Comparison of ENCODE assay signal across 17 mouse cellular contexts in genomic region chr19:16129171-16129570, GRCm38 (mm10).
"Had no signal": no experiment of that assay in that cellular context is flagged by ENCODE, and none has a peak within 500 bp of the region (broad histone marks: within the 10 kb centered on the region; RNA-seq: fewer than 3 reads in every experiment).

No protein-coding gene starts in this region.

- H3K36me3 ChIP-seq: limb, embryonic 12.5 days; limb, embryonic 15.5 days; liver, embryonic 15.5 days; lung, embryonic 15.5 days; midbrain, embryonic 12.5 days; midbrain, embryonic 15.5 days; neural tube, embryonic 12.5 days; neural tube, embryonic 15.5 days had no signal

- H3K27ac ChIP-seq: kidney, postnatal 0 days; layer of hippocampus, adult 2 months; limb, embryonic 12.5 days; limb, embryonic 15.5 days; liver, embryonic 15.5 days; lung, embryonic 15.5 days; macrophage; midbrain, embryonic 12.5 days; midbrain, embryonic 15.5 days; neural tube, embryonic 12.5 days; neural tube, embryonic 15.5 days had no signal

- DNase-seq: layer of hippocampus, adult 9-11 months; left cerebral cortex, postnatal 4 days; right cerebral cortex, adult 18-20 months; right cerebral cortex, postnatal 14 days; right cerebral cortex, postnatal 4 days had no signal

- H3K9me3 ChIP-seq: limb, embryonic 12.5 days; limb, embryonic 15.5 days; liver, embryonic 15.5 days; lung, embryonic 15.5 days; midbrain, embryonic 12.5 days; midbrain, embryonic 15.5 days; neural tube, embryonic 12.5 days; neural tube, embryonic 15.5 days had no signal

- H3K4me2 ChIP-seq: limb, embryonic 12.5 days; limb, embryonic 15.5 days; liver, embryonic 11.5 days; liver, embryonic 15.5 days; lung, embryonic 15.5 days; midbrain, embryonic 12.5 days; midbrain, embryonic 15.5 days; neural tube, embryonic 12.5 days; neural tube, embryonic 15.5 days had no signal

- H3K4me3 ChIP-seq: layer of hippocampus, adult 2 months; limb, embryonic 12.5 days; limb, embryonic 15.5 days; liver, embryonic 15.5 days; lung, embryonic 15.5 days; midbrain, embryonic 12.5 days; midbrain, embryonic 15.5 days; neural tube, embryonic 12.5 days; neural tube, embryonic 15.5 days had no signal

- H3K9ac ChIP-seq: limb, embryonic 12.5 days; limb, embryonic 15.5 days; liver, embryonic 15.5 days; lung, embryonic 15.5 days; midbrain, embryonic 12.5 days; midbrain, embryonic 15.5 days; neural tube, embryonic 12.5 days; neural tube, embryonic 15.5 days had no signal

- ATAC-seq: midbrain, embryonic 15.5 days had no signal

- H3K27me3 ChIP-seq: limb, embryonic 12.5 days; limb, embryonic 15.5 days; lung, embryonic 15.5 days; midbrain, embryonic 12.5 days; midbrain, embryonic 15.5 days; neural tube, embryonic 12.5 days; neural tube, embryonic 15.5 days had no signal
